Mouse (Mus musculus) T-cell, adult 2 months (primary cell): ENCODE results near the gene Dctn1.

Experiments
- DNase-seq: peaks from one replicate; pipeline ENCODE4 v3.0.0; 2022; ENCODE audit warnings: low spot score

The Dctn1 gene

GRCm38 (mm10) chr6:83169872-83170271 lies 4.2 kb downstream of the Dctn1 start:
- no peak for DNase-seq

GRCm38 (mm10) chr6:83171063-83171462 lies 5.3 kb downstream of the Dctn1 start:
- DNase-seq, result no peak

- no peak for DNase-seq
These were observed 6.7 kb downstream of the Dctn1 start for GRCm38 (mm10) chr6:83172240-83172920.

- no peak for DNase-seq
These were observed 10.3 kb downstream of the Dctn1 start for GRCm38 (mm10) chr6:83175996-83176395.

- DNase-seq, result no peak
These were observed 13.8 kb downstream of the Dctn1 start for GRCm38 (mm10) chr6:83179390-83180117.

GRCm38 (mm10) chr6:83180605-83181004 lies 14.9 kb downstream of the Dctn1 start:
- DNase-seq, result no peak

GRCm38 (mm10) chr6:83184858-83185435 lies 19.2 kb downstream of the Dctn1 start:
- DNase-seq, result no peak

GRCm38 (mm10) chr6:83185895-83186861 lies 20.5 kb downstream of the Dctn1 start:
- peak; percentile 62 for DNase-seq

- DNase-seq, result no peak
These were observed 21.2 kb downstream of the Dctn1 start for GRCm38 (mm10) chr6:83186946-83187345.

- no peak for DNase-seq
These were observed 27.9 kb downstream of the Dctn1 start for GRCm38 (mm10) chr6:83193571-83193970.

- DNase-seq, result no peak
These were observed 31.8 kb downstream of the Dctn1 start for GRCm38 (mm10) chr6:83197345-83198004.

- no peak for DNase-seq
These were observed 37.6 kb downstream of the Dctn1 start for GRCm38 (mm10) chr6:83203320-83203719.

GRCm38 (mm10) chr6:83205851-83206250 lies 40.1 kb downstream of the Dctn1 start:
- DNase-seq, result no peak

- no peak for DNase-seq
These were observed 40.6 kb downstream of the Dctn1 start for GRCm38 (mm10) chr6:83206321-83206720.

- no peak for DNase-seq
These were observed 41.8 kb downstream of the Dctn1 start for GRCm38 (mm10) chr6:83207361-83208049.

- no peak for DNase-seq
These were observed 42.3 kb downstream of the Dctn1 start for GRCm38 (mm10) chr6:83208050-83208400.

- no peak for DNase-seq
These were observed 44.8 kb downstream of the Dctn1 start for GRCm38 (mm10) chr6:83210495-83210894.

- no peak for DNase-seq
These were observed 45.8 kb downstream of the Dctn1 start for GRCm38 (mm10) chr6:83211526-83211925.

- DNase-seq, result peak; percentile 37
These were observed 49.4 kb downstream of the Dctn1 start for GRCm38 (mm10) chr6:83215002-83215666.

- DNase-seq, result no peak
These were observed 54.1 kb downstream of the Dctn1 start, which contains the start of gene Slc4a5 for GRCm38 (mm10) chr6:83219814-83220213. TSS of gene Slc4a5 (plus strand) at chr6:83219828.
